Mouse (Mus musculus): ENCODE measurements at regions not wholly inside any gene's neighbourhood (a gene's known extent, or its start where the extent isn't known, plus 50 kb on each side); places are given as distances from the start of the nearest gene placed in this dataset.

- no peak for DNase-seq (ENCODE audit: extremely low spot score)
These were observed 602.7 kb upstream of the Intu start for GRCm38 (mm10) chr3:39928421-39928820.

GRCm38 (mm10) chr3:39933372-39933771 is 597.7 kb upstream of the Intu start:
- no peak for DNase-seq (ENCODE audit: extremely low spot score)

- DNase-seq (ENCODE audit: extremely low spot score): no peak
These were observed 593.3 kb upstream of the Intu start for GRCm38 (mm10) chr3:39937719-39938278.

GRCm38 (mm10) chr3:39944581-39944980 is 586.5 kb upstream of the Intu start:
- no peak for DNase-seq (ENCODE audit: extremely low spot score)

- DNase-seq (ENCODE audit: extremely low spot score): no peak
These were observed 579.0 kb upstream of the Intu start for GRCm38 (mm10) chr3:39952103-39952502.

- DNase-seq (ENCODE audit: extremely low spot score): no peak
These were observed 578.5 kb upstream of the Intu start for GRCm38 (mm10) chr3:39952556-39952955.

- peak; percentile 60 for DNase-seq (ENCODE audit: extremely low spot score)
These were observed 569.0 kb upstream of the Intu start for GRCm38 (mm10) chr3:39961836-39962640.

- DNase-seq (ENCODE audit: extremely low spot score): no peak
These were observed 565.7 kb upstream of the Intu start for GRCm38 (mm10) chr3:39965431-39965830.

GRCm38 (mm10) chr3:39966390-39966789 is 564.7 kb upstream of the Intu start:
- no peak for DNase-seq (ENCODE audit: extremely low spot score)

GRCm38 (mm10) chr3:39976937-39977336 is 554.1 kb upstream of the Intu start:
- no peak for DNase-seq (ENCODE audit: extremely low spot score)

- no peak for DNase-seq (ENCODE audit: extremely low spot score)
These were observed 552.0 kb upstream of the Intu start for GRCm38 (mm10) chr3:39978916-39979679.

- no peak for DNase-seq (ENCODE audit: extremely low spot score)
These were observed 548.4 kb upstream of the Intu start for GRCm38 (mm10) chr3:39982656-39983055.

- no peak for DNase-seq (ENCODE audit: extremely low spot score)
These were observed 543.4 kb upstream of the Intu start for GRCm38 (mm10) chr3:39987710-39988109.

- peak; percentile 46 for DNase-seq (ENCODE audit: extremely low spot score)
These were observed 532.5 kb upstream of the Intu start for GRCm38 (mm10) chr3:39998628-39999027.

GRCm38 (mm10) chr3:39999846-40000245 is 531.2 kb upstream of the Intu start:
- no peak for DNase-seq (ENCODE audit: extremely low spot score)

GRCm38 (mm10) chr3:40002838-40003237 is 528.2 kb upstream of the Intu start:
- DNase-seq (ENCODE audit: extremely low spot score): no peak

- no peak for DNase-seq (ENCODE audit: extremely low spot score)
These were observed 521.0 kb upstream of the Intu start for GRCm38 (mm10) chr3:40010051-40010450.

GRCm38 (mm10) chr3:40021682-40022081 is 509.4 kb upstream of the Intu start:
- no peak for DNase-seq (ENCODE audit: extremely low spot score)

GRCm38 (mm10) chr3:40027713-40028112 is 503.4 kb upstream of the Intu start:
- no peak for DNase-seq (ENCODE audit: extremely low spot score)

- no peak for DNase-seq (ENCODE audit: extremely low spot score)
These were observed 494.9 kb upstream of the Intu start for GRCm38 (mm10) chr3:40036177-40036576.

GRCm38 (mm10) chr3:40049721-40050120 is 481.4 kb upstream of the Intu start:
- no peak for DNase-seq (ENCODE audit: extremely low spot score)

- DNase-seq (ENCODE audit: extremely low spot score): no peak
These were observed 472.8 kb upstream of the Intu start for GRCm38 (mm10) chr3:40058281-40058680.

Data from embryo, embryonic 9.5 days (tissue).